Mouse (Mus musculus) A20 (cell line): ENCODE data around the gene Erbb2.

Experiments used
- DNase-seq: peaks from one replicate; pipeline ENCODE4 v3.0.0-alpha.2; 2011; ENCODE audit warnings: low read depth, low spot score

The Erbb2 gene

DNA sequence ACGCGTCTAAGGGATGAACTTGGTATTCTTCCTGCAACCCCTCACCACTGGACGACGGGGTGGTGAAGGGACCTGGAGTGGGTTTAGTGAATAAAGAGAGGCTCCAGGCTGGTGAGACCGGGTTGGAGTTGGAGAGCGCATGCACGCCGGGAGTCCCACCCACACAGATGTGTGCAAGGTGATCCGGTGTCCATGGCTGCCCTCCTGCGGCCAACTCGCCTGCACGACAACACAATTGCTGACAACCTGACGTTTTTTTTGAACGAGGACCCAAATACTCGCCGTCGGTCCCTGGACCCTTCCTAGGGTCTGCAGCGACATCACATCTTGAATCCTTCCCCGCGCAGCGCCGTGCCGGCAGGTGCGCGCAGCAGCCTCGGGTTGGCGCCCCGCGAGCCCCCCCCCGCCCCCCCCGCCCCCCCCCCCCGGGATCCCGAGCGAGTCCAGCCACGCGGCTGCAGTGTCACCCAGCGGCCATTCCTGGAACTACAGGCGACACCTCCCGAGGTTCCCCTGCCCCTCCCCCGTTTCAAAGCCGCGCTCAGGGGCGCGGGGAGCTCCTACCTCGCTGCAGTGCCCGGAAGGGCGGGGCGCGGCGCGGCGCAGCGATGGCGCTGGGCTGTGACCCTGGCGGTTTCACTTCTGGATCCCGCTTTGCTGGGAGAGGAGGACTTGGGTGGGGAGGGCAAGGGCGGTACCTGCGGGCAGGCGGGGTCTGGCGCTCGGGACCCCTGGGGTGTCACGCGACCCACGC lies 45.3 kb downstream of the Erbb2 start:
- DNase-seq, result peak; percentile 99

GRCm38 (mm10) chr11:98458121-98458990 lies 46.1 kb downstream of the Erbb2 start:
- DNase-seq, result no peak

- peak; percentile 98 for DNase-seq
Observed at GRCm38 (mm10) chr11:98459071-98459741, 46.9 kb downstream of the Erbb2 start.

DNA sequence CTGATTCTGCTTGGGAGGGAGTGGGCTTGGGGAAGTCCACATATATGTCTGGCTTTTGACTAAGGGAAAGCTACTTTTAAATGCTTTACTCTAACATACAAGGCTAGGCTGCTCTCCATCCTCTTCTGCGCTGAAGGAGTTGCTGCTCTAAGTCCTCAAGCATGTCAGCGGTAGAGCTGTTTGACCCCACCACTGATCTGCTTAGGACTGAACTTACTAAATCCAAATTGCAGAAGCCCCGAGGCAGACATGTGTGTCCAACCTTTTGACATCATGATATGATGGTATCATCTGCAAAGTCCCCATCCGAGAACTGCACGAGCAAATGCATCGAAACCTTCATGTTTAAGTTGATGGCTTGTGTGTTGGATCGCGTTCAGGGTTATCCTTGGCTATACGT lies 47.6 kb downstream of the Erbb2 start:
- DNase-seq, result no peak

DNA sequence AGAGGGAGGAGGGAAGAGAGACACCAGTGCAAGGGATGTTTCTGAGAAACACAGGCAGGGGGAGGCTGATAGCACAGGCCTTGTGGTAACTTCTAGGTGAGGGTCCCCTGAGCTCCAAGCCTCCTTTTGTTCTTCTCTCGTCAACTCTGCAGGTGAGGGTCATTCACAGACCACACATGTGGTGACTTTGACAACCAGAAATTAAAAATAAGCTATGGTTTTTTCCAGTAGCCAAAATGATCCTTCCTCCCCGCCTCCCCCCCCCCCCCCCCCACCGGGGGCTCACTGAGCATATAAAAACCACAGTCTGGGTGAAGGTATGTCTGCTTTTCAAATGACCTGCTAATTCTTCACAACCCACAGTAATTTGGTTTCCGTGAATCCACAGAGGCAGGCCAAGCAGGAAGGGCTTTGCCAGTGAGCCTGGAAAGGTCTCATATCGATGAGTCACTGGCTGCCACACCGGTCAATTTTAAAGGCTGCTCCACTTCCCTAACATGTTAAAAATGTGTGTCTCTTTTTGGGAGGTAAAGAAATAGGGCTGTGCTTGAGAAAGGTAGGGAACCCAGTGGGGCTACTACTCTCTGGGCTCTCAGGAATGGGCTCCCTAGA lies 48.9 kb downstream of the Erbb2 start:
- peak; percentile 74 for DNase-seq

GRCm38 (mm10) chr11:98462255-98462654 lies 50.0 kb downstream of the Erbb2 start:
- DNase-seq, result peak; percentile 67

DNA sequence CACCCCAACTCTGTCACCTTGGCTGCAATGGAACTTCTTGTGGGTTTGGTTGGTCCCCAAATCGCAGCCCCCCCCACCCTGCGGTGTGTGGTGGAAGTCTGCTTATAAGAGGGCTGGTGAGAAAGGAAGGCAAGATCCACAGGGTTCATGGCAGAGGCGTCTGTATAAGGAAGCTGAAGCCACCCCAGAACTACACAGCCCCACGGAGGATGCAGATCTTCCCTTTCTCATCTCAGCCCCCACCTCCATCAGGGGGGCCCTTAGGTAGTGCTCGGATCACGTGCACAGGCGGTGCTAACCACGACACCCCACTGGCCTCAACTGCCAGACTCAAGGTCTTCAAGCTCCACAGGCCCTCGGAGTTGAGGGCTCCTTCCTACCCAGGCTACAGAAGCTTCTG lies 51.6 kb downstream of the Erbb2 start:
- DNase-seq, result peak; percentile 44

DNA sequence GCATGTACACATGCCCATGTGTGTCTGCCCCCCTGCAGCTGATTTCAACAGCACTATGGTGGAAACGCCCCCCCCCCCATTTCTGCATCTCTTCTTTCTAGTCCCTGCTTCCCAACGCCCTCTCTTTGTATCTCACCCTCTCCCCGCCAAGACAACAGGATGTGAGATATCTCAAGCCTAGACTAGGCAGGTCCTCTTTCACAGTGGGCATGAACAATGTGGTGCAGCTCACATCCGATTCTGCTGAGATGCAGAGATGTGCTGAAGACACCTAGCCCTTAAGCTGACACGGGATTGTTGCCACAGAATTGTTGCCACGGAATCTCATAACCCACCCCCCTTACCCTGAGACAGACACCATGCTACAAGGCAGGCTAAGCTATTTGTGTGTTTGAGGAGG lies 52.2 kb downstream of the Erbb2 start:
- no peak for DNase-seq

DNA sequence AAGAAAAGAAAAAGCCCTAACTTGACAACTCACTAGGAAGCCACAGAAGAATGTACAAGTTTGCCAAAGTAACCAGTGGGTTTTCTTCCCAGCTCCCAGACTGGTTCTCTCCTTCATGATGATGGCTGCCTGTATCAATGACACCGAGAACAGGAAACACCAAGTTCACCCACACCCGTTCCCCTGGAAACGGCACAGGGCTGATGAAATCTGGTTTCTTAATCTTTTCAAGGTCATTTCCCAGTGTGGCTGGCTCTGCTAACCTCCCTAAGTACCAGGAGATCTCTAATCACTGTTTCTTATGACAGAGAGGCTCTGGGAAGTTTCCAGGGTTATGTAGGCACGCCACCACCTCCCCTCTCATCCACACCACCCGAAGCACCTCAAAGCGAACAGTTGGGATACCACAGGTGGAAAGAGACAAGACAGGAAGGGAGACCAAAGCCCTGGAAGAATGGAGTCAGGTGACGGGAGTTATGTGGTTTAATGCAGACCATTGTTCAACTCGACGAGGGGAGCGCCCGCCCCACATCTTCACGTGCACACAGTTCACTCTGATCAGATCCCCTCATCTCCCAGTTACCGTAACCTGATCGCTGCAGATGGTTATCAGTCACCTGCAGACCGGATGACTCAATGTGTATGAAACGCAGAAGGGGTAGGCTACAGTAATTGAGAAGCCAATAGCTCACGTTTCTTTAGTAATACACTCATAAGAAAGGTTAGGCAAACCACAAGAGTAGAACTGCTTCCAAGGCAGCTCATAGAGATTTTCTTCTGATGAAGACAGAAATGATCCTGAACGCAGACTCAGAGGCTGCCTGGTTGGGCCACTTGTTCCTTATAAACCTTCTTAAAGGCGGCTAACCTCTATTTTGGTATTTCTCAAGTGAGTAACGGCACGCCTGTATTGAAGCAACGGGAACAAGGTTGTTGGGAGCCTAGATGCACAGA lies 57.8 kb downstream of the Erbb2 start:
- no peak for DNase-seq

GRCm38 (mm10) chr11:98470795-98471194 lies 58.5 kb downstream of the Erbb2 start:
- peak; percentile 64 for DNase-seq

- peak; percentile 32 for DNase-seq
Observed at GRCm38 (mm10) chr11:98472696-98473095, 60.4 kb downstream of the Erbb2 start.

DNA sequence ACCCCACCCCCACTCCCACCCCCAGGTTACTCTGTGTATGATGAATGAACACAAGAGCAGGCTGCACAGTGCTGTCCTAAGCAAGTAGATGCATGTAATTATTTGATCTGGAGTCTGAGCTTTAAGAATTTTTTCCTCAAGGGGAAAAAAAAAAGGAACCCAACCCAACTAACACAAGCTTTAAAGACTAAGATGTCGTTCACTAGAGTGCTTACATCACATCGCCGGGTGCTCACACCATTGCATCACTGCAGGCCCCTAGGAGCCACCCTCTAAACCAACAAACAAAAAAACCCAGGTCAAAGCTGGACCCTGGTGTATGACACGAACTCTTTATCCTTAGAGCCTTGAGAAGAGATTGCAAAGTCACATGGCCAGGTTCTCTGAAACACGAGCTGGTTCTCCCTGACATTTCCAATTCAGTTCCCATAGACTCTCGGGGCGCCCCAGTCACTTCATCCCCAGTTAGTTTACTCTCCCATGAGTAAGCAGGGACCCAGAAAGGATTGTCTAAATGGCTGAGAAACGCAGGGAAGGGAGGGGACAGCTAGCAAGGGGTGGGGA lies 61.7 kb downstream of the Erbb2 start:
- DNase-seq, result peak; percentile 49

DNA sequence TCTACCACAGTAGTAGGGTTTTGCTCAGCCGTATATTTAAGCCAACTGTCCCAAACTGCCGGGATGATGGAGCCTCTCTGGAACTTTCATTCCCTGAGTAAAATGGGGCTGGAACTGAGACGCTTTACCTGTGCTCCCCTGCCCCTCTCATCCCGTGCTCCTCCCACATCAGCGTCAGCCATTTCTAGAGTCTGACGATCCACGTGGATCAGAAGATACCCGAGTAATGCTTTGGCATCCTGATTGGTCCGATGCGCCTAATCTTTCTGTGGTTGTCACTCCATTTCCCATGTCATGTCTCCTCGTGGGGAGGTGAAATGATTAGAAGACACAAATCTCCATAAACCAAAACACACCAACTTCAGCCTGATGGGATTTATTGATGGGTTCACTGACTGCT lies 62.7 kb downstream of the Erbb2 start:
- DNase-seq, result peak; percentile 76

DNA sequence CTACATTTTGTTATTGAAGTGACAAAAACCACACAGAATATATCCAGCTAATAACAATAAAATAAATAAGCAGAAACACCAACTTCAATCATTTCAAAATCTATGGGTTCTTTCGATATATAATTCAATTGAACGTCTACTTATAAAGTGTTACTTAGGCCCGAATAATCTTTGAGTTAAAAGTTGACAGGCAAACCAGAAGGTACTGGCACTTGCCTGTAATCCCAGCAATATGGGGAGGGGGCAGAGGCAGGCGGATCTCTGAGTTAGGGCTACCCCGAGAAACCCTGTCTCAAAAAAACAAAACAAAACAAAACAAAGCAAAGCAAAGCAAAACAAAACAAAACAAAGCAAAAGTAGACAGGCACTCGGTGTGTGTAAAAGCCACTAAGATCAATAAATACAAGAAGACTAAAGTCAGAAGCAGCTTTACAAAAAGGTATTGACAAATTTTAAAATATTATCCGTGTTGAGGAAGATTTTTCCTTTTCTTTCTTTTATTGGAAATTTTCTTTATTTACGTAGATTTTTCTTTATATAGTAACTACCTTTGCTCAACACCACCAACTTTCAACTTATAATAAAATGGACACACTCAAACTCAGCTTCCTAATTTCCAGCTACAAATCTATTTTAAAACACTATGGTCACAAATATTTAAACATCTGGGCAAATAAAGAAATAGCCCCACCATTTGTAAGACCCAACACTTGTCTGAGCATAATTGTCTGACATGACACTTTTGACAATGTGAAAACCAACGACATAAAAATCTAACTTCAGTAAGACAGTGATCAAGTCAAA lies 63.6 kb downstream of the Erbb2 start:
- DNase-seq, result peak; percentile 48

- DNase-seq, result no peak
Observed at GRCm38 (mm10) chr11:98476434-98476807, 64.2 kb downstream of the Erbb2 start.

GRCm38 (mm10) chr11:98477011-98477701 lies 64.9 kb downstream of the Erbb2 start:
- peak; percentile 96 for DNase-seq

DNA sequence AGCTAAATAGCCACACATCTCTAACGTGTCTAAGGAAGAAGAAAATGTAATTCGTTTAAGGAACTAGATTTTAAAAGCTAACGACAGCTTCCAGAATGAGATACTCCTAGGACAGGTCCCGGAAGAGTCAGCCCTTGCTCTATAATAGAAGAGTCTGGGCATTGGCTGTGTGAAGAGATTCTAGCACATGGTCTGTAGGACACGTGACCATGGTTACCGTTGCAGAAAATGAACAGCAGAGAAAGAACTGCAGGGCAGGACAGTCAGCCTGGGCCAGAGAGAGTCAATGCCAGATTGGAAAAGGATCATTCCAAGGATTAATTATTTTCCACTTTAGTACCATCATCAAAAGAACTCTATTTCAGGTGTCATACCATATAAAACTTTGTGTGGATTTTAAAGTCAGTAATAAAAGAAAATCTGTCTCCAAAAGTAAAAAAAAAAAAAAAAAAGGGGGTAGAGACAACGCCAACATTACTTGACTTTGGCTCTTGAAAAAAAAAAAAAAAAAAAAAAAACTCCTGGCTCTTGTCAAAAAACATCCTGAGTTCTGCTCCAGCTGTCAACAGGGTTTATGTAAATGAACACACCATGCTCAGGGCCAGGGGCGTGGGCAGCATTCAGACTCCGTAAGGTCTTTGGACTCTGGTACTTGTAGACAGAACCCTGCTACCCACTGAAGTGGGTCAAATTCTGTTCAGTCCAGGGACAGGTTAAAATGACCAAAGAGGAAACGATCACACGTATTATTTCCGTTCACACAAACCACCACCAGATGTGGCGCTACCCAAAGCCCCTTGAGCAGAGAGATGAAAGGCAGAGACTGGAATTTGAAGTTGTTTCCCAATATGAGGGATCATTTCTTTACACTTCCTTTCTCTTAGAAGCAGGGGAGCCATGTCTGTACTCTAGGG lies 67.0 kb downstream of the Erbb2 start:
- peak; percentile 86 for DNase-seq

DNA sequence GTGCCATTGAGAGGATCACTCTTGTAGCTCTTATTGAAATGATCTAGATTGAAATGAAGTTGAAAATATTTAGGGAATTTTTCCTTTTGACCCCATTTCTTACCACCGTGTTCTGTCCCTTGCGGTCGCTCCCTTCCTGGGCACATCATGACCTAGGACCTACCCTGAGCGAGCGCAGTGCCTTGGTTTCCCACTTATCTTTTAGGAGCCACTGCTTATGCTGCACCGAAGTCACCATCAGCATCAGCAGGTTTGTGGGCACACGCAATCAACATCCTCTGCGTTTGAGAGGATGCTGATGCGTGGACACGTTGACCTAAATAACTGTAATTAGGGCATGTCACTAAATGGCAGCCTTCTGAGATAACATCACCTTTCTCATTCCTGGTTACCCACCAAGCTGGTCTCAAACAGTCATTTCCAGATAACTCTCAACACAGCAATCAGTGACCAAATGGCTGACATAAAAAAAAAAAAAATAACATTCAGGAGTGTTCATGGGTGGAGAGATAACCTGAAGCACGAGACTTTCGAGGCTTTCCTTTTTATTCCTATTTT lies 67.7 kb downstream of the Erbb2 start:
- DNase-seq, result no peak
